Mouse (Mus musculus): ENCODE measurements at regions not wholly inside any gene's neighbourhood (a gene's known extent, or its start where the extent isn't known, plus 50 kb on each side); places are given as distances from the start of the nearest gene placed in this dataset.

DNA sequence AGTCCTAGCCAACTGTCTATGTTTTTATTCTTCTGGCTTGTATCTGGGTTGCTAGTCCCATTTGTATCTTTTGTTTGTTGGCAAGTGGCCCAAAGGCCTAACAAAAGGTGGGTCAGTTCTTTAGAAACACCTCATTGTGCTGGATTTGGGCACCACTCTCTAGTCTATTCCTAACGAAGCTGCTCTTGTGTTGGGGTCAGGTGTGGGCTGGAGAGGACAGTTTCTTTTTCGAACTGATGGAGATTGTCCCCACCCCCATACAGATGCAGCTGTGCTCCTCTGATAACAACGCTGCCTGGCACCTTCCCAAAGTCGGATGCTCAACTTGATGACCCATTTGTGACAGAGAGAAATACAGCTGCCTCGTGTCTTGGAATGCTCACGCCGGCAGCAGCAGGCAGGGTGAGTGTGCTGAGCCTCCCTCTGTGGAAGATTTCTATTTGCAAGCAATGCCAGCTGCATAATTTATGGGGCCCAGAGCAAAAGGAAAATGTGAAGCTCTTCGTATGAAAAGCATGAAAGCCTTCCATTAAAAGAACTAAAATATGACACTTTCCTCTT, 342.5 kb downstream of the Dmrt2 start:
- 43% methylated on average over 8 of the region's 8 CpGs for WGBS
- DNase-seq: no peak
- Histone ChIP-seq H3K4me3 (replicated peaks; ENCODE audit: extremely low read depth, low read depth, low read length) (no peak overlapping the region), H3K4me1 (ENCODE audit: control insufficient read depth, insufficient read depth, low read length) (no peaks in the 10 kb centered on the region)
- TF ChIP-seq POLR2A (IDR thresholded peaks at IDR 0.05; ENCODE audit: borderline replicate concordance, extremely low read depth, low read depth, low read length): no peak
- TF ChIP-seq CTCF (IDR thresholded peaks at IDR 0.05; ENCODE audit: insufficient read depth, low read length): no peak

- WGBS: 66% methylated on average over 7 of the region's 7 CpGs
- Histone ChIP-seq H3K4me3 (replicated peaks; ENCODE audit: extremely low read depth, low read depth, low read length) (no peak overlapping the region), H3K4me1 (ENCODE audit: control insufficient read depth, insufficient read depth, low read length) (no peaks in the 10 kb centered on the region)
- no peak for TF ChIP-seq POLR2A (IDR thresholded peaks at IDR 0.05; ENCODE audit: borderline replicate concordance, extremely low read depth, low read depth, low read length)
- no peak for TF ChIP-seq CTCF (IDR thresholded peaks at IDR 0.05; ENCODE audit: insufficient read depth, low read length)
- no peak for DNase-seq
Observed at GRCm38 (mm10) chr19:26021141-26021540, 348.9 kb downstream of the Dmrt2 start.

DNA sequence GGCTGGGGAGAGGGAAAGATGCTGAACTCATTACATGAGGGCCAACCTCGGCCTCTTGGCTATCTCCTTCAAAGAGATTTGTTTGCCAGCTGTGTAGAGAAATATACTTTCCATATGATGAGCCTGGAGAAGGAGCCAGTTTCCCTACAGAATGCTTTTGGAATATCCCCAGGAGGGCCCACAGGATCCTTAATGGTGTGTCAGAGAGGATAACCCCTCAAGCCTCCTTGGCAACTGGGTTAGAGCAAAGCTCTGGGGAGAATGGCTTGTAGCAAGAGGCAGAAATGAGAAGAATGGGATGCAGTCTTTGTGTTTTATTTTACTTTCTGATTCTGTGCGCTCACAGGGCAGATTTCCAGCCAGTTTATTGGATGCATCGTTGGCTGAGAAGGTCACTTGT, 353.9 kb downstream of the Dmrt2 start:
- H3K4me3 ChIP-seq (replicated peaks; ENCODE audit: extremely low read depth, low read depth, low read length): no peak overlapping the region
- TF ChIP-seq CTCF (IDR thresholded peaks at IDR 0.05; ENCODE audit: insufficient read depth, low read length) (no peak), POLR2A (IDR thresholded peaks at IDR 0.05; ENCODE audit: borderline replicate concordance, extremely low read depth, low read depth, low read length) (no peak)
- H3K4me1 ChIP-seq (ENCODE audit: control insufficient read depth, insufficient read depth, low read length): no peaks in the 10 kb centered on the region
- 60% methylated on average over 3 of the region's 3 CpGs for WGBS
- no peak for DNase-seq

GRCm38 (mm10) chr19:26037270-26037669, 365.1 kb downstream of the Dmrt2 start:
- TF ChIP-seq POLR2A (IDR thresholded peaks at IDR 0.05; ENCODE audit: borderline replicate concordance, extremely low read depth, low read depth, low read length) (no peak), CTCF (IDR thresholded peaks at IDR 0.05; ENCODE audit: insufficient read depth, low read length) (peak; percentile 43; the same call in 1 of the 2 replicates)
- Histone ChIP-seq H3K4me1 (ENCODE audit: control insufficient read depth, insufficient read depth, low read length) (no peaks in the 10 kb centered on the region), H3K4me3 (replicated peaks; ENCODE audit: extremely low read depth, low read depth, low read length) (no peak overlapping the region)
- peak; percentile 12 for DNase-seq
- 5% methylated on average over 7 of the region's 7 CpGs for WGBS

GRCm38 (mm10) chr19:26051478-26052215, 379.4 kb downstream of the Dmrt2 start:
- no peak for DNase-seq
- Histone ChIP-seq H3K4me3 (replicated peaks; ENCODE audit: extremely low read depth, low read depth, low read length) (no peak overlapping the region), H3K4me1 (ENCODE audit: control insufficient read depth, insufficient read depth, low read length) (no peaks in the 10 kb centered on the region)
- TF ChIP-seq POLR2A (IDR thresholded peaks at IDR 0.05; ENCODE audit: borderline replicate concordance, extremely low read depth, low read depth, low read length) (no peak), CTCF (IDR thresholded peaks at IDR 0.05; ENCODE audit: insufficient read depth, low read length) (no peak)
- WGBS: 49% methylated on average over 9 of the region's 9 CpGs

DNA sequence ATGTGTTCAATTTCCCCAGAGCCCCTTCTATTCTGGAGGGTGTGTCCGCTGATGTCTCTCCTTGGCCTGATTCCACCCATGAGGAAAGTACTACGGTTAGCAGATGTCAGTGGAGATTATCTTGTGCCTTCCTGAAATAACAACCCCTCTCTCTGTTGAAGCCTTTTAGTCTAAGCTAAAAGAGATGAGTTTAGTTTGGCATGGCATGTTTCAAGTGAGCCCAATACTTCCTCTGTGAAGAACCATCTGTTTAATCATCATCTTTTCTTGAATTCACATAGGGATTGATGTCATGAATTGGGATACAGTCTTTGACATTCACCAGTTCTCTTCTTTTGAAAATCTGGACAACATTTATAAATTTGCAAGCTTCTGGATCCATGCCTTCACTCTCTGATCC, 387.5 kb downstream of the Dmrt2 start:
- H3K4me1 ChIP-seq (ENCODE audit: control insufficient read depth, insufficient read depth, low read length): no peaks in the 10 kb centered on the region
- WGBS: 78% methylated on average over 2 of the region's 2 CpGs
- no peak overlapping the region for H3K4me3 ChIP-seq (replicated peaks; ENCODE audit: extremely low read depth, low read depth, low read length)
- no peak for TF ChIP-seq CTCF (IDR thresholded peaks at IDR 0.05; ENCODE audit: insufficient read depth, low read length)
- TF ChIP-seq POLR2A (IDR thresholded peaks at IDR 0.05; ENCODE audit: borderline replicate concordance, extremely low read depth, low read depth, low read length): no peak
- DNase-seq: no peak

DNA sequence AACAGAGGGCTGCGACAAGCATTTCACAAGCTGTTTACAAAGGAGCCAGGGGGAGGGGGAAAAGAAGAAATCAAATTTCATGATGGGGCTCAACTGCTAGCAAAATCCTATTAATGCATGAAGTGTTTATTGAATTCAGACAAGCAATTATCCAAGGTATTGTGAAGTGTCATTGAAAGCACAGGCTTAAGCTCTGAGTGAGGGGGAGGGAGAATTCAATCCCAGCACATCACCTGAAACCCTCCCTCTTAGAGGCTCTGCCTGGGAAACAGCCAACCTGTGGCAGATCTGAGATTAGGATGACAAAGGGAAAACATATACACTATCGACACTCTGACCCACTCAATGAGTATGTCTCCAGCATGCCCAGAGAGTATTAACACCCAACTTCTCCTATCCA, 396.3 kb downstream of the Dmrt2 start:
- Histone ChIP-seq H3K4me3 (replicated peaks; ENCODE audit: extremely low read depth, low read depth, low read length) (no peak overlapping the region), H3K4me1 (ENCODE audit: control insufficient read depth, insufficient read depth, low read length) (no peaks in the 10 kb centered on the region)
- TF ChIP-seq POLR2A (IDR thresholded peaks at IDR 0.05; ENCODE audit: borderline replicate concordance, extremely low read depth, low read depth, low read length): no peak
- no peak for TF ChIP-seq CTCF (IDR thresholded peaks at IDR 0.05; ENCODE audit: insufficient read depth, low read length)
- 57% methylated on average over 2 of the region's 2 CpGs for WGBS
- no peak for DNase-seq

DNA sequence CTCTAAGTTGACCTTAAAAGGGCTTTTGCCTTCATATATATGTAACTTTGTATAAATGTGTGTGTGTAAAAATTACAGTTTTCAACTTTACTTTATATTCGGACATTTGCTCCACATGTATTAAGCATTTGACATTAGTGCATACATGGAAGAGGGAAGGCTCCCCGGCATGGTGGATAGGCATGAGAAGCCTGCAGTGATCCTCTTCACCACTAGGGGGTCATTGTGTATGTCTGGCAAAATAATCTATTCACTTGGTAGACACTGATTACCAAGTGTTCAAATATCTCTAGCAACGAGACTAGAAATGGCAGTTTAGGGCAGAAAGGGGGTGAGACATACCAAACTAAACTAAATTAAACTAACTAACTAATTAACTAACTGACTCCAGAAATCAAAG, 397.7 kb downstream of the Dmrt2 start:
- no peaks in the 10 kb centered on the region for H3K4me1 ChIP-seq (ENCODE audit: control insufficient read depth, insufficient read depth, low read length)
- 87% methylated on average over 3 of the region's 3 CpGs for WGBS
- no peak overlapping the region for H3K4me3 ChIP-seq (replicated peaks; ENCODE audit: extremely low read depth, low read depth, low read length)
- DNase-seq: no peak
- TF ChIP-seq CTCF (IDR thresholded peaks at IDR 0.05; ENCODE audit: insufficient read depth, low read length) (0 out of 2 replicates have a peak, but pooled peaks have one; percentile 8), POLR2A (IDR thresholded peaks at IDR 0.05; ENCODE audit: borderline replicate concordance, extremely low read depth, low read depth, low read length) (no peak)

DNA sequence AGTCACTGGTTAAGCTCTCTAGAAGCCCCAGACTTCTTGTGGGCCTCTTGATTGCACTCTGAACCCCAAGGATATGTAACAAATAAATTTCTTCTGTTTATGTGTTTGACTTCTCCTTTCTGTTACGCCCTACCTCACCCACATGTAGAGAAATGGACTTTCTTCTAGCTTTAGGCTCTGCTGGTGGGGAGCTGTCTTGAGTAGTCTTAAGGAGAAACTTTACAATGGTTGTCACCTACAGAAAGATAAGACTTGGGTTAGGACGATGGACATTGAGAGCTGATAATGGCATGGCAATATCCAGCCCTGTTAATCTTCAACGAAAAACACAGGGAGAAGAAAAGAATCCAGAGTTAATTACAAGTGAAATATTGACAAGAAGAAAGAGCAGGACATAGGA, 416.1 kb downstream of the Dmrt2 start:
- TF ChIP-seq POLR2A (IDR thresholded peaks at IDR 0.05; ENCODE audit: borderline replicate concordance, extremely low read depth, low read depth, low read length) (no peak), CTCF (IDR thresholded peaks at IDR 0.05; ENCODE audit: insufficient read depth, low read length) (no peak)
- WGBS: 75% methylated on average over 3 of the region's 3 CpGs

DNA sequence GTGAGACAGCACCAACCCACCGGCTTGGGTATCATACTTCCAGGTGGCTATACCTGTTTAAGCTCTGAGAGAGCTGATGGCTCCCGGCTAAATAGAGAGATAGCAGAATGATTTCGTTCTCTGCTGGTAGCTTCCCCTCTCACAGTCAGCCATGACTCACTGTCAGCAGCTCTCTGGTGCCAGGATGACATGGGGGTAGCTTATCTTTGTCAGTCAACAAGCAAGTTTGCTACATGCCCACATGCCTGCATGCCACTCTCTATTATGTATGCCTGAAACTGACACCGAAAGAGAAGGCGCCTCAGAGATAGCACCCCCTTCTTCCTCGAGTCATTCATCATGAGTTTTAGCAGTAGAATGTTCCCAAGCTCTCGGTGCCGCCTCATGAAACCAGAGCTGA, 419.2 kb downstream of the Dmrt2 start:
- 55% methylated on average over 8 of the region's 8 CpGs for WGBS
- TF ChIP-seq CTCF (IDR thresholded peaks at IDR 0.05; ENCODE audit: insufficient read depth, low read length) (no peak), POLR2A (IDR thresholded peaks at IDR 0.05; ENCODE audit: borderline replicate concordance, extremely low read depth, low read depth, low read length) (no peak)
- DNase-seq: no peak
- no peaks in the 10 kb centered on the region for H3K4me1 ChIP-seq (ENCODE audit: control insufficient read depth, insufficient read depth, low read length)
- no peak overlapping the region for H3K4me3 ChIP-seq (replicated peaks; ENCODE audit: extremely low read depth, low read depth, low read length)

More for the DNA sequence above, 416.1 kb downstream of the Dmrt2 start:
- Histone ChIP-seq H3K4me3 (replicated peaks; ENCODE audit: extremely low read depth, low read depth, low read length) (no peak overlapping the region), H3K4me1 (ENCODE audit: control insufficient read depth, insufficient read depth, low read length) (no peaks in the 10 kb centered on the region)
- DNase-seq: no peak

All from lung, adult 2 months (tissue).